Mouse (Mus musculus) forelimb bud, embryonic 11.5 days (tissue): ENCODE measurements at regions not wholly inside any gene's neighbourhood (a gene's known extent, or its start where the extent isn't known, plus 50 kb on each side); places are given as distances from the start of the nearest gene placed in this dataset.

Experiments
- DNase-seq: peaks from one replicate; pipeline ENCODE4 v3.0.0-alpha.2; 2012; ENCODE audit warnings: low read depth, low spot score

DNA sequence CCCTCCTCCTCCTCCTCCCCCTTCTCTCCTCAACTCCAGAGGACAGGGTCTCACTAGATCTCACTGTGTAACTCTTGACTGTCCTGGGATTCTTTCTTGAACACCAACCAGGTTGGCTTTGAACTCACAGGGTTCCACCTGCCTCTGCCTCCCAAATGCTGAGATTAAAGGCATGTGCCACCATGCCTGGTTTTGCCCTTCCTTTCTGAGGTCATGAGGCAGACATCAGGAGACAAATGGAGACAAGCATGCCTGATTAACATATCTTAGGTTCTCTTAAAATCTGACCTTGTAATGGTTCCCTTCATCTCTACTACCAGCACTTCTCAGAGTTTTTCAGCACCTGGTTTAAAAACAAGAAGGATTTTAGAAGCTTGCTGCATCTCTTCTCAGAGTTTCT is 143.5 kb downstream of the Gm10260 start:
- DNase-seq = no peak

DNA sequence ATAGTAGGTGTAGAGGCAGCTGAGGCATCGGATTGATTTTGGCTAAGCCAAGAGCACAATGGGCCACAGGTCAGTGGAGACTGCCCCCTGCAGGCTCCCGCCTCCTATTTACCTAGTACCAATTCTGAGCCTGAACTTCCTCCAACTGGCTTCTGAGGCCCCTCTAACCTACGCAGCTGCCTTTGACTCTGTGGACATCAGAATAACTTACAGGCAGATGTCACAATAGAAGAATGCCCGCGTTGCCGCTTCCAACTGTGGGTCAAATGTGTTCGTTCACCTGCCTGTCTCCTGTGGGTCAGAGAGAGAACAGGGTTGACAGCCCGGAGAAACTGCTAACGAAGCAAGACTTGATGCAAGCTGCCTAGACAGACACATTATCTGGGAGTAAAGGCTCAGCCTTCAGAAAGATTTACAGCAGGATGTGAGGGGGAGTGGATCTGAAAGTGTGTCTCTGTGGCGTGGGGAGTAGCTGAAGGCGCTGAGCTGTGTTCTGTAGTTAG is 153.2 kb downstream of the Gm10260 start:
- DNase-seq = no peak

DNA sequence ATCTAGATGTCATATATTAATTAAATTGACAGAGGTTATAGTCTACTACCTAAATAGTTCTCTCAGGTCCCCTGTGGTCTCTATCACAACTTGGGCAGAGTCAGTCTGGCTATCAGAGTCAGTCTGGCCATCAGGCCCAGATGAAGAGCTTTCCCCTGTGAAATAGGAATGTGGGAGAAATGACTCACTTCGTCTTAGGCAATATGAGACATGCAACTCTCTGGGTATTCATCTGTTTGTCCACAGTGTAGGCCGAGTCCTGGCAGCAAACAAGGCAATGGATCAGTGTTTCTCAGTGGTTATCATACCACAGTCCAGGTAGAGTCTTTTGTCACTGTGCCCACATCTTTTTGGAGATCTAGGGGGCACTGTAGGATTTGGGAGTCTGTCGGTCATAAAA is 156.0 kb downstream of the Gm10260 start:
- DNase-seq = no peak

GRCm38 (mm10) chr13:97601135-97601730 is 159.2 kb downstream of the Gm10260 start:
- peak; percentile 49 for DNase-seq

GRCm38 (mm10) chr13:97600136-97600535 is 160.3 kb downstream of the Gm10260 start:
- no peak for DNase-seq

GRCm38 (mm10) chr13:97598507-97599431 is 161.7 kb downstream of the Gm10260 start:
- DNase-seq = peak; percentile 76

DNA sequence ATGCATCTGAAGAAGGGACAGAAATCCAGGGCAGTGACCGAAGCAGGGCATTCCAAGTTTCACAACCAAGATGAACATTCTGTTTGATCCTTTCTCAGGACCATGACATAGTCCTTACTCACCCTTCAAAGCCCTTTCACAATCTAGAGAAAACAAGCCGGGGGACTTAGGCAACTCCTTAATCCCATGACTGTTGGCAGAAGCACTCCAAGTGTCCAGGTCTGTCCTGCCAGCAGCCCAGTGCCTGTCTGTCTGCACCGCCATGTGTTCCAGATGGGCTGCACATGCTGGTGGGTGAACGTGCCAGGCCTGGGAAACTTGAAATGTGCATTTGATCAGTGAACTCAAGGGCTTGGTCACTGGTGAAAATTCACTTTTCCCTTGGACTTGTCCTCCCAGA is 165.6 kb downstream of the Gm10260 start:
- DNase-seq = no peak

DNA sequence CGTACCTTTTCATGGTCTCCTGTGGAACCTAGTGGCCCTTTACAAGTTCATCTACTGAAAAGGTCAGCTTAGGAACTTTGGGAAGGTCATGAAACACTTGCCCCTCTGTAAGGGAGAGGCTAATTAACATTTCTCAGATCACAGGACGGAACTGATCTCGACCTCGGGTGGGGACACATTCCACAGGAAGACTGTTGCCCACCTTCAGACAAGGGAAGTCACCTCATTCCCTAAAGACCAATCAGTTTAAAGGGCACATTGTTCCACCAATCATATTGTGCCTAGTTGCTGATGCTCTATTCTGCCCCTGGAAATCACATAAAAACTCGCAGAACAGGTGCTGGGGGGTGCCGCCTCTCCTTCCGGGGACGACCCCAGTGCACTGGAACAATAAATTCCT is 170.8 kb downstream of the Gm10260 start:
- DNase-seq = no peak

DNA sequence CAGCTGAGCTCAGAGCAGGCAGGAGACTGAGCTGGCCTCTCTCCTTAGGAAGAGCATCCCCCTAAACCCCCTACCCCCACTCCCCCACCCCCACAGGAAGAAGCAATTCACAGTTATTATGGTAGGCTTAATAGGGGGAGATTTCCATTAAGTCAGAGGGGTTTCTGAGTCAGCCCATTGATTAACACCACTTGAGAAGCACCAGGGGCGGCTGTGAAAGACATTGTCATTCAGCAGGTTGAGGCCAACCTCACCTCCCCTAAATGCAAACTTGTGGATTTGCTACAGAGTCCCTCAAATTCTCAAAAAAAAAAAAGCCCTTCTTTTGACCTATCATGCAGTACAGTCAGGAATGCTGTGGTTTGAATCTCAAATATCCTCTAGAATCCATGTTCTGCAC is 172.3 kb downstream of the Gm10260 start:
- DNase-seq = no peak

DNA sequence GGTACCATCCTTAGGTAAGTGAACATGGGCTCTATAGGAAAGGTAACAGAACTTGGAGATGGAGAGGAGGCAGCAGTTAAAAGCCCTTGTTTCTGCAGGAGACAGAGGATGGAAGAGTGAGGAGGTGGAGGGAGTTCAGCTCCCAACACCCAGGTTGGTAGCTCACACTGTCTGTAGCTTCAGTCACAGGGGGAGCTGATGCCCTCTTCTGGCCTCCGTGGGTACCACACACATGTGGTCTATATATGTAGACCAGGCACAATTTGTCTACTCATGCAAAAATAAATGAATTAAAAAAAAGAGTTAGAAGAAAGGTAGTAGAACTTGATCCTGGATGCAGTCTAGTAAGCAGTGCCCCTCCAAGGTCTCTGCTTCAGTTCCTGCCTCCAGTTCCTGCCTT is 173.3 kb downstream of the Gm10260 start:
- no peak for DNase-seq

DNA sequence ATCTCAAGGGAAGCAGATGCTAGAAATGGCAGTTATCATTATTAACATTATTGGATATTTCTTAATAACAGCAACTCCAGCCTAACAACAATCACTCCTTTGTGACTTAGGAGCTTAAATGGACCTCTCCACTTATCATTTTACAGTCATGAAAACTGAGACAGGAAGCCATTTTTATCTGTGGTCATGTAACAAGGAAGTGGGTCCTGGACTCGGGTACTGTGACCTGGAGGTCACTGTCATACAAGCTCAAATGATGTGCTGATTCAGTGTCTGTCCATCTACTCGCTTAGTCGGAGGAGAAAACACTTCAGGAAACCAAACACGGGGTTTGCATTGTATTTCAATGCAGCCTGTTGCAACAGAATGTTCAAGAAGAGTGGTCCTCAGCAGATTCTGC is 176.4 kb downstream of the Gm10260 start:
- no peak for DNase-seq

GRCm38 (mm10) chr13:97581380-97581779 is 179.1 kb downstream of the Gm10260 start:
- no peak for DNase-seq

DNA sequence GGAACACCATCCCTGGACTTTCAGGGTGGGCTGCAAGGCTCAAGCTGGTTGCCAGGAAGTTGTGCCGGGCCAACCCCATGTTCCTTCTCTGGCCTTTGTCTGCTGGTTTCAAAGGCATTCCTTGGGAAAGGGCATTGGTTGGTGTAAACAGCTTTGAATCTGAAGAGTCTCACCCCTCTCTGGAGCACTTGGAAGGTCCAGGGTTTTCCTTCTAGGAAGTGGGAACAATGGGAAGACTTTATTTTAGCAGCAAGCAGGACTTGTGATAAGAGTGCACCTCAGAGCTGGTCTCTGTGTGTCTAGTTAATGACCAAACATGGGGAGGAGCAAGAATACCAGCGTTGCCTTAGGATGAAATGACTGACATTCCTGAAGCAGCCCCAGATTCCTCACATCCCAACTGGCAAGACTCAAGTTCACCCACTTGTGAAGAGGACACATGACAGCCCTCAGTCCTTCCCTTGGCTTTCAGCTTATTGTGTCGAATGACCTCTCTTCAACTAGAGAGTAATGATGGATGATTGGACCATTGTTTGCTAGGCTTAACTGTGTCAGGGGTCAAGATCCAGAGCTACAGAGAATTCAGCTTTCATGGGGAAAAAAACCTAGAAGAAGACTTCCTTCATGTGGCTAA is 180.1 kb downstream of the Gm10260 start:
- DNase-seq = no peak

DNA sequence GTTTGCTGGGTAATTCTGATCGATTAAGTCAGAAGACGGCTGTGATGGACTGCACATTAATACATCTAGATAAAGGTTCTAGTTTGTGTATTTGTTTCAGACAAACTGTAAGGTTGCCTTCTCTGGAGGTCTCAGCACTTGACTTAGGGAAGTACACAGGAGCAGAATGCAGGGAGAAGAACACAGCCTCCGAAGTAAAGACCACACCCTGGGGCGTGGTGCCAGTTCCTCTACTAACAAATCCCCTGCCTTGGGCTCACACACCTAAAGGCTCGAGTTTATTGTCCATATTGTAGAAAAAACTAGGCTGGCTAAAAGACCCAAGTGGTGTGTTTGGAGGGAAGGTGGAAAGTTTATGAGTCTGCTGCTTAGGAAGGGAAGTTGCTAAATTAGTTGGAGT is 181.8 kb downstream of the Gm10260 start:
- DNase-seq = no peak

DNA sequence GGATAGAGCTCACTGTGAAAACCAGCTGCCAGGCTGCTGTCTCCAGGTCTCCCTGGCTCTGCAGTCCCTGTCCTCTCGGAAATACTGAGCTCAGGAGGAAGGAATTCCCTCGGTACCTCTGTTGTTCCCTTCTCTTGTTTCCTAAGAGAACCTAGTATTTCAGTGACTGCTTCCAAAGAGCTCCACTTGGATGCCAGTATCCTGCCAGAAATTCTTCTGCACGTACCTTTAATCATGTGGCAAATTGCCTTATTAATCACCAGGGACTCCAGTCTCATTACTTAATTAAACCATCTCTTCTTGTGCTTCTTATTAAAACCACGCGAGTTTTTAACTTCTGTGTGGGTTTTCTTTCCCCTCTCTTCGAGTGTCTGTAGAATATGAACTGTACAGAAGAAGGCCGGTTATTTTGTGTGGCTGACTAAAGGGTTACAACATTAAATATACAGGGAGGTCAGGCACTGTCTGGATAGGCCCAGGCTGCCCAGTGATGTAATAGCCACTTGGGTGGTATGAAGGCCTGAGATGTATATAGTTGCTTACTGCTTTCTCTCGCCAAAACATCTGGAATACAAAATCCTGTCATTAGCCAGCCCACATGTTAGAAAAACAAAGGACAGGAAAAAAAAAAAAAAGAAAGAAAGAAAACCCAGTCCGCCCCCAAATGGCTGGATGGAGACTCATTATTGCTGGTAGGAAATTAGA is 183.2 kb downstream of the Gm10260 start:
- DNase-seq = peak; percentile 84

DNA sequence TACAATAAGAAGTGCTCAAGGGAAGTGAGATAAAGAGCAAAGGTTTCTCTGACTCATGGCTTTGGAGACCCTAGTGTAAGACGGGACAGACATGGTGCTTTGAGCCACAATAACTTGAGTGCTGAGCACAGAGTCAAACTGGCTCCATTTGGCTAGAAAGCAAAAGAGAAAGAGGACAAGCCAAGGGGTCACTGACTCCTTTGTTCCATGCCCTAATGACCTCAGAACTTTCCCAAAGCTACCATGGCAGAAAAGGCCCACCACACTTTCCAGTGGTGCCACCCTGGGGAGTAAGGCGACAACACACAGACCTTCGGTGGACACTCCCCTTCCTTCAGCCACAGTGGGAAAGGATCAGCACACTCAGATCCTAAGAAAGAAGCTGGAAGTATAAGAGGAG is 186.8 kb downstream of the Gm10260 start:
- no peak for DNase-seq

DNA sequence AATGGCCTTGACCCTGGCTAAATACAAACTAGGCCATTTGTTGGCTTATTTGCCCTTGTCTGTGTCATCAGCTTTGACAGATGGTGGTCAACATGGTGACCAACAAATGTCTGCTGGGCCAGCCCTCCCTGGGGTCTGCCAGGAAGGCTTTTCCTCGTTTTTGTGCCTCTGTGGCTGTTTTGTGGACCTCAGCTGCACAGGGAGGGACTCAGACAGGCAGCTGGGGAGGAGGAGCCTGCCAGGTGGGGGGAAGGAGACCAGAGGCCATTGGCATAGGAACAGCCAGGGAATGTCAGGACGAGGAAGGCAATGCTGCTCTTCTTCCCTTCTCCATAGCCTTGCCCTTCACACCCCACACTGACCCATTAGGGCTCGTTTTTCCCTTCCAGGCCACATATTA is 188.1 kb downstream of the Gm10260 start:
- no peak for DNase-seq

DNA sequence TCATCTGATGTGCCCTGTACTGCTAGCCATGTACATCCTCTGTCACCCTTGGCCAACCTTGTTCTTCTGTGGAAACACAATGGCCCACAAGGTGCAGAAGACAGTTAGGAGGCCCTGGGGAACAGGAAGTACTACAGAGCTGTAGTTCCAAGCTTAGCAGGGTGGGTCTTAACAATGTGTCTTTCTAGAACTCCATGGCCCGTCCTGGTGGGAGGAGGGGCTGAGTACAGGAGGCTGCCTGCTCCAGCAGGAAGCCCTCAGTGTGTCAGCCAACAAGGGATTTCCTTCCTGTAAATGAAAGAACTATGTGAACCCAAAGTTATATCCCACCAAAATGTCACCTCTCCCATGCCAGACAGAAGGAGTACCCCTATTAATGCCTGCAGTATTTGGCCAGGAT is 190.4 kb downstream of the Gm10260 start:
- DNase-seq = no peak

DNA sequence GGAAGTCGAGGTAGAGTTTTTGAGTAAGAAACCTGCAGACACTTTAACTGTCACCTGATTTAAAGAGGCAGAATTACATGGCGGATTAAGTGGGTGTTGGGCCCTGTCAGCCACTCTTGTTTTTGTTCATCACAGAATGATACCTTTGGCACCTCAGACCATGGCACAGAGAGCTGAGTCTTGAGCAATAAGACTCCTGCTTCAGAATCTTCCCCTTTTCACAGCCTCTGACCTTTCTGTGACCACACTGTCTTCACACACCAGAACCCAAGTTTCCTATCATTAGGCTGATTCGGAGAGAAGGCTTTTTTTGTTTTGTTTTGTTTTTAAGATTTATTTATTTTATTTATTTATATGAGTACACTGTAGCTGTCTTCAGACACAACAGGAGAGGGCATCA is 192.8 kb downstream of the Gm10260 start:
- no peak for DNase-seq

- no peak for DNase-seq
Observed at GRCm38 (mm10) chr13:97566071-97566470, 194.4 kb downstream of the Gm10260 start.

DNA sequence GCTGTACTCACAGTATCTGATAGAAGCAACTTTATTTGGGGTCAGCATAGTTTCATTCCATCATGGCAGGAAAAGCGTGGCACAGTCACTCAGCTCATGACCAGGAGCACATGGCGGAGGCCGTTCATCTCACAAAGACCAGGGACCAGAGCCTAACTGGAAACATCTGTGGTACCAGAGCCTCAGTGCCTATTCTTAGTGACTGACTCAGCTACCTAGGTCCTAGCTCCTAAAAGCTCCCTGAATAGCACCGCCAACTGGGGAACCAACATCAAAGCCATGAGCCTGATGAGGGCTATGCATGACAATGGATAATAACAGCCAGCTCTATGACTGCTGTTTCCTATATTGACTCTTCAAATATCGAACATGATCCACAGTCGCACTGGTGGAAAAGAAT is 198.2 kb downstream of the Gm10260 start:
- peak; percentile 34 for DNase-seq

GRCm38 (mm10) chr13:97560789-97561188 is 199.6 kb downstream of the Gm10260 start:
- no peak for DNase-seq
